Mouse (Mus musculus): ENCODE data around the gene Ankrd1.

The Ankrd1 gene

GRCm38 (mm10) chr19:36119783-36120471, at the start of gene Ankrd1:
Ankrd1 (minus strand) TSS chr19:36120099.
- DNase-seq (ENCODE audit: low spot score), result no peak

DNA sequence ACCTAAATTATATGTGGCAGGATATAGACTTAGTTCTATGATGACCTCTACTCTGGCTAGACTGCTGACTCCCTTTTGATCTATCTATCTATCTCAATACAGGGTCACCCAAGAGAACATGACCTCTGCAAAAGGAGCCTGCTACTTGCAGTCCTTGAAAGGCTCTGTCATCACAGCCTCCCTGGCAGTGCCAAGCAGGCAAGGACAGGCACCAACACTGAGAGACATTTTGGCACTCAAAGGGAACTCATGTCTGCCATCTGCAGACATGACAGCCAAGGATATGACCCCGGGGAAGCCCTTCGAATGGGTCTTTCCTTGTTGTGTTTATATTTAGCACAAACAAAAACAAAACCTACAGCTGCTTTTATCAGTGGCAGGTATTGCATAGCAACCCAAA, 49.2 kb upstream of the Ankrd1 start:
- DNase-seq (ENCODE audit: low spot score), result no peak

DNA sequence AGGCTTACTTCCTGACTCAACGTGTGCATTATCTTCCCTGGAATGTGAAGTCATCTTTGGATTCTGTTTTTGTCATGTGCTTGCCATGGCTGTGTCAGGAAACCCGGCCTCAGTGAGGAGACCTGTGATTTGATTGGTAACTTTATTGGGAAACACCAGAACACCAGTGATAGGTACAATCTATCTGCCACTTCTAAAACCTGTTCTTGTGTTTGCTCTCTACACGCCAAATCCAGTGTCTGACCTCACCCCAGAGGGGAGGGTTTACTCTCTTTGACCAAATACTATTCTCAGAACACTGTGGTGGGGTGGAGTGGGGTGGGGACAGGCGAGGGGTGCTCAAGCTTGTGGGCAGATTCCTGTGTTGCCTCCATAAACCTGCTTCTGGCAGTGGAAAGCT, 48.2 kb upstream of the Ankrd1 start:
- no peak for DNase-seq (ENCODE audit: low spot score)

DNA sequence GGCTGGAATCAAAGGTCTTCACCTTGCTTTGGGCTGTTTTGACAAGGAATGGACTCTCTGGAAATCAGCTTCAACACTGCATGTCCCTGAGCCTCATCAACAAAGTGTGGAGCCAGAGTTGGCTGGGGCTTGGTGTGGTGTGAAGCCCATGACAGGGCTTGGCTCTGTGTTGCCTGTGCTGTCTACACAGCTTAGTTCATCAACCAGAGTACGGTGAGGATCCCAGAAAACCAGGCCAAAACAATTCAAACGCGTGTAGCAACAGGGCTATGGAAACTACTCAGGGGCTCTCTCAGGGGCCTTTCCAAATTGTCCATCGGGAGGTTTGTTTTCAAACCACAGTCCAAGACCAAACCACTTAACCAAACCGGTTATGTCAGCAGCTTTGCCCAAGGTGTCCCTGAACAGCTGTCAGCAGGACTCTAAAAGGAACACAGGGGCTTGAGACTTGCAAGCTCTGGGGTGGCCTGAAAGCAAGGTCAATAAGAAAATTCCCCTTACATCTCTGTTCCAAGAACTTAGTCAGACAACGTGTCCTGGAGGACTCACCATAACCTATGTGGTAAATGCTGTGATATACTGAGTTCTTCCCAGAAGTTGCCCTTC, 47.5 kb upstream of the Ankrd1 start:
- DNase-seq (ENCODE audit: low spot score), result no peak

GRCm38 (mm10) chr19:36166401-36167160, 46.7 kb upstream of the Ankrd1 start:
- DNase-seq (ENCODE audit: low spot score), result no peak

- no peak for DNase-seq (ENCODE audit: low spot score)
Measured at GRCm38 (mm10) chr19:36165351-36165750, 45.5 kb upstream of the Ankrd1 start.

- peak; percentile 13 for DNase-seq (ENCODE audit: low spot score)
Measured at GRCm38 (mm10) chr19:36150241-36151007, 30.5 kb upstream of the Ankrd1 start.

GRCm38 (mm10) chr19:36148578-36148977, 28.7 kb upstream of the Ankrd1 start:
- no peak for DNase-seq (ENCODE audit: low spot score)

DNA sequence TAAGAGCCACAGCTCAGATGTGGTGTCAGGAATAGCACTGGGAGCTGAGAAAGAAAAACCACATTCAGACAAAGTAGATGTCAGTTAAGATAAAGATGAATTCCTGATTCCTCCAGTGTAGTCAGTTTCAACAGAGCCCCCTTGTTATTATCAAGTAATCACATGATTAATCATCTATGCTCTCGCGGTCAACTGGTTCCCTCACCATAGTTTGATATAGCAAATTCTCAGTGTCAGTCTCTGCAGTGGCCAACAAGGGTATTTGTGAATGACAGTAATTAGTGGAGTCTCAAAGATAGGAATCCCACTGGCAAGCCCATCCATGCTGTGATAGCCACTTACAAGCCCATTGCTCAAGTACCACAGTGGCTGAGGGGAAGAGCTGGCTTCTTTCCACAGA, 23.7 kb upstream of the Ankrd1 start:
- no peak for DNase-seq (ENCODE audit: low spot score)

GRCm38 (mm10) chr19:36133731-36134130, 13.8 kb upstream of the Ankrd1 start:
- no peak for DNase-seq (ENCODE audit: low spot score)

DNA sequence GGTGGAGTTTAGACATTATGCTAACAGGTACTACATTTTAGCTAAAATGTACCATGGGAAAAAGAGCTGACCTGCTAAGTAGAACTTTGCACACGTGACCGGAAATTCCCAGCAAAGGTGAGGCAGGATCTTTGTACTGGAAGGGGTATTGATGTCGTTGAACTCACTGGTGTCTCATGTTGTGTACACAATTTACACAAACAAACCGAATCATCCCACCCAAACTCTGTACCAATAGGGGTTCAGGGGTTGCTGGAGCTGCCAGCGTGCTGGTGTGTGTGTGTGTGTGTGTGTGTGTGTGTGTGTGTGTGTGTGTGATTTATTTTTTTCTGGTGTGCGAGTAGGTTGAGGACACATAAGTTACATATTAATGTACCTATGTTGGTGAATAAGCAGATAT, 13.2 kb upstream of the Ankrd1 start:
- no peak for DNase-seq (ENCODE audit: low spot score)

DNA sequence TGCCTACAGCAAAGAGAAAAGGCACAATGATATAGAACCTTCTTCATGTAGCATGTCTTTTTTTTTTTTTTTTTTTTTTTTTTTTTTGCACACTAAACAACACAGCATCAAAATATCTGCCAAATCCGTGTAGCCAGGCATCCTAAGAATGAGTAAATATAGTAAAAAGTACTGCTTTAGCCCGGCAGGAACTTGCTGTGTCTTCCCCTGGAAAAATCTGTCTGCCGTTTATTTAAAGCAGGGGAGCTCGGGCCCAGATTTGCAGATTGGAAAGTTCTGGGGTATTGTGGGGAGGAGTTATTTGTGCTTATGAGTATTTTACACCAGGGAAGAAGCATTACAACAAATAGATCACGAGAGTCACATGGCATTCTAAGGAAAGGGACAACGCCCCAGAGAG, 12.1 kb upstream of the Ankrd1 start:
- no peak for DNase-seq (ENCODE audit: low spot score)

GRCm38 (mm10) chr19:36130181-36130580, 10.3 kb upstream of the Ankrd1 start:
- no peak for DNase-seq (ENCODE audit: low spot score)

DNA sequence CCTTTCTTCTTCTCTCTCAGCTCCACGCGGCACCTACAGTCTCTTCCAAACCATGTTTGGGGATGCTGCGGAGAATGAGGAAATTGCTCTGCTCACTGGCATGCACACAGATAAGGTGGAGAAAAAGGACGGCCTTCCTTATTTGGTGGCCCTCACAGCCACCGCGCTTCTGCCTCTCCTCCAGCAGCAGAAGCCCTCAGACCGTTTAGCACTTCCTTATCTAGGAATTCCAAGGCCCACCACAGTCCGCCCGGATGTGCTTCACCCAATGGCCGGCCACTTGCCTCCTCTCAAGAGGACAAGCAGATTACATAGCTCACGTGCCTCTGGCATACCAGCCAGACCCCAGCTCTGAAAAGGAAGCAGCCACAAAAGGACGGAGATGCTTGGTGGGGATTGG, 9.7 kb upstream of the Ankrd1 start:
- DNase-seq (ENCODE audit: low spot score), result no peak

GRCm38 (mm10) chr19:36129213-36129612, 9.3 kb upstream of the Ankrd1 start:
- DNase-seq (ENCODE audit: low spot score), result no peak

GRCm38 (mm10) chr19:36128440-36128839, 8.5 kb upstream of the Ankrd1 start:
- no peak for DNase-seq (ENCODE audit: low spot score)

DNA sequence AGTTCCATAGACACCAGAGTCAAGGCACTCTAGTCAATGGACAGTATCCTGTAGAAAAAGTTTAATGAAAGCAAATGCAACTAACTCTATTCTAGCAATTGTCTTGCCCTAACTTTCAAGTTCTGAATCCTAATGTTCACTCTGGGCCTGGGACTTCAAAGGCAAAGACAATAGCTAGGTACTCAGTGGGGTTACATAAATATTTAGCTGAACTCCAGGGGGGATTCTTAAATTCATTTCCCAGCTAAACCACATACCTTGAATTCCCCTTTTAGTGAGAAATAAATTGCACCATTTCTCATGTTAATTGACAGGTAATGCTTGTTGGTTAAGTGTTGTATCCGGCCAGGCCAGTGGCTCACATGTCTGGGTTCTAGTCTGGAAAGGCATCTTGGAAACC, 4.3 kb upstream of the Ankrd1 start:
- DNase-seq (ENCODE audit: low spot score), result no peak

- DNase-seq (ENCODE audit: low spot score), result no peak
Measured at GRCm38 (mm10) chr19:36119219-36119618, 680 bp downstream of the Ankrd1 start.

GRCm38 (mm10) chr19:36116185-36116584, 3.7 kb downstream of the Ankrd1 start:
- DNase-seq (ENCODE audit: low spot score), result no peak

GRCm38 (mm10) chr19:36112007-36112406, 7.9 kb downstream of the Ankrd1 start:
- DNase-seq (ENCODE audit: low spot score), result no peak

- no peak for DNase-seq (ENCODE audit: low spot score)
Measured at GRCm38 (mm10) chr19:36111054-36111895, 8.6 kb downstream of the Ankrd1 start.

- DNase-seq (ENCODE audit: low spot score), result no peak
Measured at GRCm38 (mm10) chr19:36110465-36110864, 9.4 kb downstream of the Ankrd1 start.

All from left cerebral cortex, adult 11 months (tissue).